9 mouse cellular contexts compared by ENCODE assay signal in genomic region chr17:46879841-46880311, GRCm38 (mm10). TPM values are rescaled to one million over a fixed set of nuclear protein-coding genes. Genes with fewer than 3 reads are reported as not detected.
DNase-seq lines count a peak whose midpoint lies in the region; ATAC-seq and TF ChIP-seq lines count a peak whose summit lies in the region.
"Had no signal": no experiment of that assay in that cellular context is flagged by ENCODE, and none has a peak within 500 bp of the region (broad histone marks: within the 10 kb centered on the region; RNA-seq: fewer than 3 reads in every experiment).

No protein-coding gene starts in this region.

- no peak overlapping the region for H3K4me2 ChIP-seq in intestine, embryonic 16.5 days (ENCODE audit: low read depth, low read length)
- H3K4me2 ChIP-seq in intestine, embryonic 15.5 days (replicated peaks), result no peak overlapping the region
- H3K4me2 ChIP-seq in hindbrain, embryonic 12.5 days (replicated peaks), result no peak overlapping the region
- H3K4me2 ChIP-seq in lung, embryonic 14.5 days, result no peak overlapping the region
- H3K4me2 ChIP-seq: limb, embryonic 12.5 days had no signal

- H3K27ac ChIP-seq in intestine, embryonic 16.5 days (ENCODE audit: low read length), result no peak overlapping the region
- H3K27ac ChIP-seq in intestine, embryonic 15.5 days, result no peak overlapping the region
- H3K27ac ChIP-seq in embryonic fibroblast, embryonic 13.5 days (ENCODE audit: insufficient read depth, low read length), result peak overlapping the region; percentile 28
- H3K27ac ChIP-seq in hindbrain, embryonic 12.5 days, result peak overlapping the region; percentile 52
- H3K27ac ChIP-seq in lung, embryonic 14.5 days (ENCODE audit: low read depth), result peak overlapping the region; percentile 44; the same call in 1 of the 2 replicates
- H3K27ac ChIP-seq: limb, embryonic 12.5 days had no signal

- H3K27me3 ChIP-seq in intestine, embryonic 16.5 days (replicated peaks; ENCODE audit: control insufficient read depth, insufficient read depth, low read length), result no peaks in the 10 kb centered on the region
- no peaks in the 10 kb centered on the region for H3K27me3 ChIP-seq in intestine, embryonic 15.5 days (replicated peaks)
- 0 out of 2 replicates have a peak, but pooled peaks cover 3% of the 10 kb centered on the region for H3K27me3 ChIP-seq in hindbrain, embryonic 12.5 days
- H3K27me3 ChIP-seq in lung, embryonic 14.5 days (ENCODE audit: insufficient read depth, low read length), result no peaks in the 10 kb centered on the region
- H3K27me3 ChIP-seq: limb, embryonic 12.5 days had no signal

- 34% methylated on average over 14 of the region's 14 CpGs for WGBS in intestine, embryonic 16.5 days
- WGBS in intestine, embryonic 15.5 days, result 31% methylated on average over 14 of the region's 14 CpGs
- 45% methylated on average over 14 of the region's 14 CpGs for WGBS in hindbrain, embryonic 12.5 days
- WGBS in lung, embryonic 14.5 days, result 16% methylated on average over 14 of the region's 14 CpGs

- H3K4me1 ChIP-seq in intestine, embryonic 16.5 days (ENCODE audit: control insufficient read depth, insufficient read depth, low read length), result peaks cover 17% of the 10 kb centered on the region
- peaks cover 4% of the 10 kb centered on the region; the same call in 1 of the 2 replicates for H3K4me1 ChIP-seq in intestine, embryonic 15.5 days (replicated peaks)
- peaks cover 20% of the 10 kb centered on the region for H3K4me1 ChIP-seq in embryonic fibroblast, embryonic 13.5 days (ENCODE audit: control insufficient read depth, insufficient read depth, low read length)
- H3K4me1 ChIP-seq in hindbrain, embryonic 12.5 days, result peaks cover 6% of the 10 kb centered on the region; the same call in 1 of the 2 replicates
- H3K4me1 ChIP-seq in lung, embryonic 14.5 days (ENCODE audit: insufficient read depth), result 0 out of 2 replicates have a peak, but pooled peaks cover 3% of the 10 kb centered on the region

- peak; percentile 86 for DNase-seq in lung, embryonic 14.5 days
- DNase-seq in ovary, postnatal 14 days (ENCODE audit: low spot score), result no peak
- no peak for DNase-seq in left cerebral cortex, adult 18-20 months (ENCODE audit: low spot score in 2 of 2)
- DNase-seq in urinary bladder, postnatal 4 days (ENCODE audit: low spot score in 2 of 2), result no peak

- peak; percentile 23; the same call in 1 of the 2 replicates for ATAC-seq in intestine, embryonic 16.5 days
- no peak for ATAC-seq in intestine, embryonic 15.5 days
- peak; percentile 50; the same call in 1 of the 2 replicates for ATAC-seq in hindbrain, embryonic 12.5 days (ENCODE audit: low FRiP score)
- ATAC-seq in lung, embryonic 14.5 days (ENCODE audit: insufficient read depth), result peak; percentile 67

- no peak for TF ChIP-seq POLR2A in embryonic fibroblast, embryonic 13.5 days (IDR thresholded peaks at IDR 0.05; ENCODE audit: low read depth, low read length)

- H3K9ac ChIP-seq in intestine, embryonic 16.5 days (ENCODE audit: low read depth, low read length), result no peak overlapping the region
- no peak overlapping the region for H3K9ac ChIP-seq in intestine, embryonic 15.5 days
- H3K9ac ChIP-seq in hindbrain, embryonic 12.5 days, result no peak overlapping the region
- no peak overlapping the region for H3K9ac ChIP-seq in lung, embryonic 14.5 days
- H3K9ac ChIP-seq: limb, embryonic 12.5 days had no signal

- no peak overlapping the region for H3K4me3 ChIP-seq in intestine, embryonic 16.5 days (ENCODE audit: low read length)
- H3K4me3 ChIP-seq in intestine, embryonic 15.5 days (replicated peaks), result no peak overlapping the region
- H3K4me3 ChIP-seq in embryonic fibroblast, embryonic 13.5 days (ENCODE audit: insufficient read depth, low read length), result no peak overlapping the region
- H3K4me3 ChIP-seq in hindbrain, embryonic 12.5 days, result no peak overlapping the region
- H3K4me3 ChIP-seq in lung, embryonic 14.5 days (ENCODE audit: low read depth, low read length), result no peak overlapping the region
- H3K4me3 ChIP-seq: limb, embryonic 12.5 days had no signal

- H3K9me3 ChIP-seq in intestine, embryonic 16.5 days (ENCODE audit: control insufficient read depth, low read length), result no peaks in the 10 kb centered on the region
- H3K9me3 ChIP-seq in intestine, embryonic 15.5 days, result no peaks in the 10 kb centered on the region
- no peaks in the 10 kb centered on the region for H3K9me3 ChIP-seq in hindbrain, embryonic 12.5 days (replicated peaks)
- no peaks in the 10 kb centered on the region for H3K9me3 ChIP-seq in lung, embryonic 14.5 days (ENCODE audit: low read depth, low read length)

- TF ChIP-seq CTCF in embryonic fibroblast, embryonic 13.5 days (IDR thresholded peaks at IDR 0.05; ENCODE audit: borderline replicate concordance, insufficient read depth, low read length), result no peak
- TF ChIP-seq CTCF in lung, embryonic 14.5 days (IDR thresholded peaks at IDR 0.05; ENCODE audit: low read depth), result no peak

- H3K36me3 ChIP-seq in intestine, embryonic 16.5 days (ENCODE audit: control insufficient read depth, insufficient read depth, low read length), result no peaks in the 10 kb centered on the region
- no peaks in the 10 kb centered on the region for H3K36me3 ChIP-seq in intestine, embryonic 15.5 days
- H3K36me3 ChIP-seq in hindbrain, embryonic 12.5 days, result no peaks in the 10 kb centered on the region
- no peaks in the 10 kb centered on the region for H3K36me3 ChIP-seq in lung, embryonic 14.5 days (ENCODE audit: insufficient read depth)
- H3K36me3 ChIP-seq: limb, embryonic 12.5 days had no signal

RNA-seq across cellular contexts. Expression of gene Tbcc, which starts 10.6 kb away (rescaled TPM):
- 31.8 and 35.8 TPM in 2 replicates for polyA plus RNA-seq in intestine, embryonic 16.5 days (2015; fragmentation: Nextera tagmentation; extraction: Ambion mirVana)
- 48.2 and 48.6 TPM in 2 replicates for polyA plus RNA-seq in intestine, embryonic 15.5 days (2015; fragmentation: Nextera tagmentation; extraction: Ambion mirVana)
- 11.5 and 16.5 TPM in 2 replicates for polyA plus RNA-seq in embryonic fibroblast, embryonic 13.5 days (2011; ENCODE audit: insufficient read length, low read depth, missing spikeins)
- 74.5 and 82.9 TPM in 2 replicates for polyA plus RNA-seq in hindbrain, embryonic 12.5 days (2016; fragmentation: Nextera tagmentation; extraction: Ambion mirVana)
- 58.5 and 61.2 TPM in 2 replicates for polyA plus RNA-seq in lung, embryonic 14.5 days (2014; fragmentation: Nextera tagmentation; extraction: Ambion mirVana)
- total RNA-seq in left cerebral cortex, adult 18-20 months (2021), result 10 to 100 TPM; 33.5 to 33.8 TPM

RNA-seq across cellular contexts. Expression of gene Bicral, which starts 21.6 kb away (rescaled TPM):
- 3.0 TPM in 2 replicates for polyA plus RNA-seq in intestine, embryonic 16.5 days (2015; fragmentation: Nextera tagmentation; extraction: Ambion mirVana)
- polyA plus RNA-seq in intestine, embryonic 15.5 days (2015; fragmentation: Nextera tagmentation; extraction: Ambion mirVana), result 3.5 and 4.6 TPM in 2 replicates
- polyA plus RNA-seq in embryonic fibroblast, embryonic 13.5 days (2011; ENCODE audit: insufficient read length, low read depth, missing spikeins), result 9.4 and 14.0 TPM in 2 replicates
- polyA plus RNA-seq in hindbrain, embryonic 12.5 days (2016; fragmentation: Nextera tagmentation; extraction: Ambion mirVana), result 7.6 and 8.1 TPM in 2 replicates
- 4.7 and 6.5 TPM in 2 replicates for polyA plus RNA-seq in lung, embryonic 14.5 days (2014; fragmentation: Nextera tagmentation; extraction: Ambion mirVana)
- total RNA-seq in left cerebral cortex, adult 18-20 months (2021), result 10 to 100 TPM; 53.2 to 58.9 TPM

RNA-seq across cellular contexts. Expression of gene Prph2, which starts 30.4 kb away (rescaled TPM):
- polyA plus RNA-seq in intestine, embryonic 16.5 days (2015; fragmentation: Nextera tagmentation; extraction: Ambion mirVana), result not detected in 2 replicates
- not detected in 2 replicates for polyA plus RNA-seq in intestine, embryonic 15.5 days (2015; fragmentation: Nextera tagmentation; extraction: Ambion mirVana)
- not detected in 2 replicates for polyA plus RNA-seq in embryonic fibroblast, embryonic 13.5 days (2011; ENCODE audit: insufficient read length, low read depth, missing spikeins)
- not detected in 2 replicates for polyA plus RNA-seq in hindbrain, embryonic 12.5 days (2016; fragmentation: Nextera tagmentation; extraction: Ambion mirVana)
- polyA plus RNA-seq in lung, embryonic 14.5 days (2014; fragmentation: Nextera tagmentation; extraction: Ambion mirVana), result not detected in 2 replicates
- total RNA-seq in left cerebral cortex, adult 18-20 months (2021), result not detected
- polyA plus RNA-seq: limb, embryonic 12.5 days had no signal

Comparison
In these comparisons a context has a peak if more than half of its experiments do, and no peak if none do; other contexts are left out.
1. H3K27ac ChIP-seq: peak in embryonic fibroblast, embryonic 13.5 days (single experiment), hindbrain, embryonic 12.5 days (single experiment) and lung, embryonic 14.5 days (single experiment); none in intestine, embryonic 16.5 days (single experiment) and intestine, embryonic 15.5 days (single experiment).